Mouse (Mus musculus): ENCODE measurements around the gene Dpp6. TPM values are rescaled to one million over a fixed set of nuclear protein-coding genes. Genes with fewer than 3 reads are reported as not detected.

The Dpp6 gene
- polyA plus RNA-seq, 1 experiment, result 95.2 TPM

GRCm38 (mm10) chr5:27319731-27320130, 502.7 kb downstream of the Dpp6 start:
- Histone ChIP-seq H3K4me1 (ENCODE audit: control insufficient read depth, insufficient read depth, low read length) (peaks cover 17% of the 10 kb centered on the region), H3K4me3 (ENCODE audit: insufficient read depth, low read length) (no peak overlapping the region), H3K27ac (ENCODE audit: insufficient read depth, low read length) (no peak overlapping the region)
- TF ChIP-seq CTCF (IDR thresholded peaks at IDR 0.05; ENCODE audit: extremely low read depth, insufficient read depth, low read length), result no peak
- TF ChIP-seq POLR2A (IDR thresholded peaks at IDR 0.05; ENCODE audit: extremely low read depth, insufficient read depth, low read length), result no peak

- TF ChIP-seq CTCF (IDR thresholded peaks at IDR 0.05; ENCODE audit: extremely low read depth, insufficient read depth, low read length) (no peak), POLR2A (IDR thresholded peaks at IDR 0.05; ENCODE audit: extremely low read depth, insufficient read depth, low read length) (no peak)
- no peak overlapping the region for H3K27ac ChIP-seq (ENCODE audit: insufficient read depth, low read length)
- peaks cover 20% of the 10 kb centered on the region for H3K4me1 ChIP-seq (ENCODE audit: control insufficient read depth, insufficient read depth, low read length)
- H3K4me3 ChIP-seq (ENCODE audit: insufficient read depth, low read length), result no peak overlapping the region
These were observed 506.1 kb downstream of the Dpp6 start for GRCm38 (mm10) chr5:27322895-27323792.

GRCm38 (mm10) chr5:27324346-27324928, 507.4 kb downstream of the Dpp6 start:
- no peak for TF ChIP-seq POLR2A (IDR thresholded peaks at IDR 0.05; ENCODE audit: extremely low read depth, insufficient read depth, low read length)
- no peak for TF ChIP-seq CTCF (IDR thresholded peaks at IDR 0.05; ENCODE audit: extremely low read depth, insufficient read depth, low read length)
- H3K27ac ChIP-seq (ENCODE audit: insufficient read depth, low read length), result no peak overlapping the region
- H3K4me3 ChIP-seq (ENCODE audit: insufficient read depth, low read length), result no peak overlapping the region

GRCm38 (mm10) chr5:27336698-27337097, 519.7 kb downstream of the Dpp6 start:
- H3K27ac ChIP-seq (ENCODE audit: insufficient read depth, low read length), result no peak overlapping the region
- H3K4me1 ChIP-seq (ENCODE audit: control insufficient read depth, insufficient read depth, low read length), result no peaks in the 10 kb centered on the region; the same call in 1 of the 2 replicates
- TF ChIP-seq POLR2A (IDR thresholded peaks at IDR 0.05; ENCODE audit: extremely low read depth, insufficient read depth, low read length) (no peak), CTCF (IDR thresholded peaks at IDR 0.05; ENCODE audit: extremely low read depth, insufficient read depth, low read length) (no peak)
- no peak overlapping the region for H3K4me3 ChIP-seq (ENCODE audit: insufficient read depth, low read length)

More at GRCm38 (mm10) chr5:27324346-27324928, 507.4 kb downstream of the Dpp6 start:
- peaks cover 20% of the 10 kb centered on the region for H3K4me1 ChIP-seq (ENCODE audit: control insufficient read depth, insufficient read depth, low read length)

GRCm38 (mm10) chr5:27339196-27340030, 522.4 kb downstream of the Dpp6 start:
- Histone ChIP-seq H3K27ac (ENCODE audit: insufficient read depth, low read length) (no peak overlapping the region), H3K4me3 (ENCODE audit: insufficient read depth, low read length) (no peak overlapping the region), H3K4me1 (ENCODE audit: control insufficient read depth, insufficient read depth, low read length) (no peaks in the 10 kb centered on the region; the same call in 1 of the 2 replicates)
- TF ChIP-seq POLR2A (IDR thresholded peaks at IDR 0.05; ENCODE audit: extremely low read depth, insufficient read depth, low read length), result no peak
- TF ChIP-seq CTCF (IDR thresholded peaks at IDR 0.05; ENCODE audit: extremely low read depth, insufficient read depth, low read length), result no peak

- TF ChIP-seq CTCF (IDR thresholded peaks at IDR 0.05; ENCODE audit: extremely low read depth, insufficient read depth, low read length) (no peak), POLR2A (IDR thresholded peaks at IDR 0.05; ENCODE audit: extremely low read depth, insufficient read depth, low read length) (no peak)
- Histone ChIP-seq H3K27ac (ENCODE audit: insufficient read depth, low read length) (no peak overlapping the region), H3K4me3 (ENCODE audit: insufficient read depth, low read length) (no peak overlapping the region), H3K4me1 (ENCODE audit: control insufficient read depth, insufficient read depth, low read length) (no peaks in the 10 kb centered on the region; the same call in 1 of the 2 replicates)
These were observed 525.3 kb downstream of the Dpp6 start for GRCm38 (mm10) chr5:27342276-27342675.

- TF ChIP-seq CTCF (IDR thresholded peaks at IDR 0.05; ENCODE audit: extremely low read depth, insufficient read depth, low read length), result no peak
- TF ChIP-seq POLR2A (IDR thresholded peaks at IDR 0.05; ENCODE audit: extremely low read depth, insufficient read depth, low read length), result no peak
- 0 out of 2 replicates have a peak, but pooled peaks cover under 1% of the 10 kb centered on the region for H3K4me1 ChIP-seq (ENCODE audit: control insufficient read depth, insufficient read depth, low read length)
- no peak overlapping the region for H3K4me3 ChIP-seq (ENCODE audit: insufficient read depth, low read length)
- no peak overlapping the region for H3K27ac ChIP-seq (ENCODE audit: insufficient read depth, low read length)
These were observed 526.6 kb downstream of the Dpp6 start for GRCm38 (mm10) chr5:27343626-27344025.

GRCm38 (mm10) chr5:27348181-27349095, 531.4 kb downstream of the Dpp6 start:
- TF ChIP-seq CTCF (IDR thresholded peaks at IDR 0.05; ENCODE audit: extremely low read depth, insufficient read depth, low read length) (no peak), POLR2A (IDR thresholded peaks at IDR 0.05; ENCODE audit: extremely low read depth, insufficient read depth, low read length) (no peak)
- Histone ChIP-seq H3K27ac (ENCODE audit: insufficient read depth, low read length) (no peak overlapping the region), H3K4me3 (ENCODE audit: insufficient read depth, low read length) (no peak overlapping the region), H3K4me1 (ENCODE audit: control insufficient read depth, insufficient read depth, low read length) (0 out of 2 replicates have a peak, but pooled peaks cover 3% of the 10 kb centered on the region)

All from cortical plate, adult 2 months (tissue).